Mouse (Mus musculus) left cerebral cortex, adult 18-20 months (tissue): ENCODE measurements around the gene Sh3rf1. TPM values are rescaled to one million over a fixed set of nuclear protein-coding genes. Genes with fewer than 3 reads are reported as not detected.

Experiments used
- DNase-seq, 2 experiments: peaks; one replicate each; pipeline ENCODE4 v3.0.0; 2021 to 2022; ENCODE audit warnings: low spot score in 2 of 2, mixed read lengths in 1 of 2
- total RNA-seq, 2 experiments: library from RNA; stranded (reverse); gene quantifications; 2 replicates each; pipeline ENCODE4 v1.2.3; 2021

Gene Sh3rf1
- total RNA-seq, 2 experiments from 2014 or later = 38.7 to 39.5 TPM

DNA sequence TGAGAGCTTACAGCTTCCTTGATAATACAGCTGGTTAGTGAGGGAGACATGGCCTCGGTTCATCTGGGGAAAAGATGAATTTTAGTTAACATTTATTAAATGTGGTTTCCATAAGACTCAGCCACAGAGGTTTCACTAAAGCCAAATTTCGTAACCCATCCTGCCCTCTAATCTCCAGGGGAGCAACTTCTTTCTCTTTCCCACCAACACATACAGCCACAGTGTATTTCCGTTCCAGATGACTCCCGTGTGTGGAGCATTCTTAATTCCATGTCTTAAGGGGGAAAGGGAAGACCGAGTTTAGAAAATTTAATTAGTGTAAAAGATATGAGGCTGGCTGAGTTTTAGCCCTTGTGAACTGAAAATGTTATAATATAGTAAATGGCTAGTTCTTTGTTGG is 131.8 kb downstream of the Sh3rf1 start:
- no peak for DNase-seq

- DNase-seq = peak in 1 of 2 experiments; percentile 25
These were observed 135.3 kb downstream of the Sh3rf1 start for GRCm38 (mm10) chr8:61359004-61359403.

GRCm38 (mm10) chr8:61359851-61360272 is 136.2 kb downstream of the Sh3rf1 start:
- no peak for DNase-seq

DNA sequence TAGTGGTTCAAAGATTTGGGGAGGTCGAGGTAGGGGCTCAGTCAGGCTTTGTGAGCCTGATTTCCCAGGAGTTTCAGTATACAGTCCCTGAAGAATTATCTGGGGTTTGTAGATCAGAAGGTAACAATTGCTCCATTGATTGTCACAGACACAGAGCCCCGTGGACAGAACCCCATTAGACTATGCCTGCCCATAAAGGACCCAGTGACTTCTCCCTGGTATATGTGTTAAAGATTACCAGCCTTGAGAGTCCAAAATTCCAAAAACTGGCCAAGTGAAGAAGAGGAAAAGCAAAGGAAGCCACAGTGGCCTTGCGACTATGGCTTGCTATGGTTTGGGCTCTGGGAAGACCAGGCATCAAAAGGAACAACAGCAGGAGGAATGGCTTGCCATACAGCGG is 136.7 kb downstream of the Sh3rf1 start:
- no peak for DNase-seq

- DNase-seq = no peak
These were observed 137.8 kb downstream of the Sh3rf1 start for GRCm38 (mm10) chr8:61361476-61361875.

- no peak for DNase-seq
These were observed 138.7 kb downstream of the Sh3rf1 start for GRCm38 (mm10) chr8:61362301-61362913.

GRCm38 (mm10) chr8:61373303-61373702 is 149.6 kb downstream of the Sh3rf1 start:
- peak in 1 of 2 experiments; percentile 23 for DNase-seq

DNA sequence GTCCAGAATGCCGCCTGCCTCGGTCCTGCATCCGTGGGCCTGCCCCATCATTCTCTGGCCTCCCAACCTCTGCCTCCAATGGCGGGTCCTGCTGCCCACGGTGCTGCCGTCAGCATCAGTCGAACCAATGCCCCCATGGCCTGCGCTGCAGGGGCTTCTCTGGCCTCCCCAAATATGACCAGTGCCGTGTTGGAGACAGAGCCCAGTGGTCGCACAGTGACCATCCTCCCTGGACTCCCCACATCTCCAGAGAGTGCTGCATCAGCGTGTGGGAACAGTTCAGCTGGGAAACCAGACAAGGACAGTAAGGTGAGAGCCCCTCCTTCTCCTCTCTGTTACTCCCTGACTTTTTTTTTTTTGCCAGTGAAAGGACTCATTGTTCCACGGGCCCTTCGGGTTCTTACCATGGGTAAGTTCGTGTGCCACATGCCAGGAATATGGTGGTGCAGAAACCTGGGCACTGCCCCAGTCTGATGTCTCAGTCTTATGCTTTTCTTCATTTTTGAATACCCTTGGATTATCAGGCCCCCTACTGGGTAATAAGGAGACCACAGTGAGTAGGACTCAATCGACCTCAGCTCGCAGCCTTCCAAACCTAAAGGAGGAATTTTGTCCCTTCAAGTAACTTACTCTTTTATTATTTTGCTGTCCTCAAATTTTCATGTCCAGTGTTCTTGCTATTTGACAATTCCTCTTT is 150.5 kb downstream of the Sh3rf1 start:
- no peak for DNase-seq

- no peak for DNase-seq
These were observed 151.5 kb downstream of the Sh3rf1 start for GRCm38 (mm10) chr8:61375205-61375604.

GRCm38 (mm10) chr8:61378847-61379698 is 155.4 kb downstream of the Sh3rf1 start:
- DNase-seq = no peak

DNA sequence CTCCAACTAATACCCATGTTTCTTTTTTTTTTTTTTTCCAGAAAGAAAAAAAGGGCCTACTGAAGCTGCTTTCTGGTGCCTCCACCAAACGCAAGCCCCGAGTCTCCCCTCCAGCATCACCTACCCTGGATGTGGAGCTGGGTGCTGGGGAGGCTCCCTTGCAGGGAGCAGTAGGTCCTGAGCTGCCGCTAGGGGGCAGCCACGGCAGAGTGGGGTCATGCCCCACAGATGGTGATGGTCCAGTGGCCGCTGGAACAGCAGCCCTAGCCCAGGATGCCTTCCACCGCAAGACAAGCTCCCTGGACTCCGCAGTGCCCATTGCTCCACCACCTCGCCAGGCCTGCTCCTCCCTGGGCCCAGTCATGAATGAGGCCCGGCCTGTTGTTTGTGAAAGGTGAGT is 160.9 kb downstream of the Sh3rf1 start:
- no peak for DNase-seq

DNA sequence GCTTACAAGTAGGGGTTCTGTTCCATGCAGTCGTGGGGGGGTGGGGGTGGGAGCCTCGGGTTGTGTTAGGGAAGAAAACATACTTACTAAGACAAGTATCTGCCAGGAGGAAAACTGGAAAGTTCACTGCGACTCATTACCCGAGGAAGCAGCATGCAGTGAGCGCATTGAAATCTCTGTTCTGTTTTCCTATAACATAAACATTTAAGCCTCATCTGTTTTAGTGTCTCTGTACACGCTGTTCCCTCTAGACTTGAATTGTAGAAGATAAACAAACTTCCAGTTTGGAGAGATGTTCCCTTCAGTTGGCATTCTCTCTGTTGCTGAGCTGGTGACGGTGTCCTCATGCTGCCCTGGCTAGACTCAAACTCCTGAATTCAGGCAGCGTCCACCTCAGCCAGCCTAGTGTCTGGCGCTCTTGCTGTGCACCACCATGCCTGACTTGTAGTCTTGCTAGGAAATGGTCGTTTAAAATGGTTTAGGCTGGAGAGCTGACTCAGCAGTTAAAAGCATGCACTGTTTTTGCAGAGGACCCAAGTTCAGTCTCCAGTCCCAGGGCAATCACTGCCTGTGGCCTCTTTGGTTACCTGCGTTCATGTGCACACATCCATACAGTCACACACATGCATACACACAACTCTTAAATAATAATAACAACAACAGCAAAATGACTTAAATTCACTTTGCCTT is 162.0 kb downstream of the Sh3rf1 start:
- DNase-seq = no peak

GRCm38 (mm10) chr8:61386645-61387044 is 163.0 kb downstream of the Sh3rf1 start:
- DNase-seq = peak in 1 of 2 experiments; percentile 18

GRCm38 (mm10) chr8:61387501-61387963 is 163.9 kb downstream of the Sh3rf1 start:
- no peak for DNase-seq

DNA sequence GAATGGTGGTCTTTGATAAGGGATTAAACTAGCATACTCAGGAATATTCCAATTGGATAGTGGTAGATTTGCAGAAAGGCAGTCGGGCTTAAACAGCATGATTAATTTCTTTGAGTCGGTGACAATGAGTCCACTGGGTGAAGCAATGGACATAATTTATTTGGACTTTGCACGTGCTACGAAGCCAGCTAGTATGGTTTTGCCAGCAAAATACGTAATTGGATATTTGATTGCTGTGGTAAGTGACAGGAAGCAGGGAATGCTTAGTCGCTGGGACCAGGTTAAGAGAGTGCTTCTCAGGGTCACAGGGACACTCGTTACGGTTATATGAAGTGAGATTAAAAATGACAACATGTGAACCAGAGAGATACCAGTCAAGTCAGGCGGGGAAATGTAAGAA is 164.7 kb downstream of the Sh3rf1 start:
- no peak for DNase-seq

- DNase-seq = no peak
These were observed 166.8 kb downstream of the Sh3rf1 start for GRCm38 (mm10) chr8:61390307-61391057.

DNA sequence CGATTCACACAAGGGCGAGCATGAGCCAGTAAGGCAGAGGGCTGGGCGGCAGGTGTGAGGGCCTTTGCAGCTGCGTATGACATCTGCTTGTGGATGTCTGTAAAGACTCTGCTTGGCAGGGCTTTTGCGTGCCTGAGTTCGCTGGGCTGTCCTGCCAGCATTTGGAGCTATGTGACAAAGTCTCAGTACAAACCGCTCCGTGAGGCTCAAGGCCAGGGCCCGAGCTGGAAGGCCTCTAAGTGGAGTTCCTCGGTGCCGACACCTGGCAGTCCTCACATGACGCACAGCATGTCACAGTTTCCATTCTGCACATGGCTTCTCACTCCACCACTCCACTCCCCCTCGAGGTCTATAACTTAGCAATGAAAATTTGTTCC is 167.4 kb downstream of the Sh3rf1 start:
- DNase-seq = no peak

GRCm38 (mm10) chr8:61397139-61397538 is 173.5 kb downstream of the Sh3rf1 start:
- DNase-seq = no peak

GRCm38 (mm10) chr8:61397755-61398154 is 174.1 kb downstream of the Sh3rf1 start:
- DNase-seq = no peak

DNA sequence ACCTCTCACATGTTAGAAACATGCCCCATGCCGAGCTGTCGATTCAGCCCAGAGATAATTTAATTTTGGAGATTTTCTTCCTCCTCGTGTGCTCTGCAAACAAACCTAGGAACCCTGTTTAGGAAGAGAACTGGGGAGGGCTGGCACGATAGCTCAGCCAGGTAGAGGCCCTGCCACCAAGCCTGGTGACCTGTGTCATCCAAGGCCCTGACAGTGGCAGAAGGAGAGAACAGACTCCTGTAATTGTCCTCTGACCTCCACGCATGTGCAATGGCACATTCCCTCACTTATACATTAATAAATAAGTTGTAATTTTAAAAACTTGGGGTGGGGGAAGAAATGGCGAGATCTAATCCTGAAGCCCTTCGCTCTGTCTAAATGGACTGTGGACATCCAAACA is 179.2 kb downstream of the Sh3rf1 start:
- no peak for DNase-seq
